Mouse (Mus musculus) spleen, adult 2 months (tissue): Measurements from ENCODE around the gene Bpifb4. TPM values are rescaled to one million over a fixed set of nuclear protein-coding genes. Genes with fewer than 3 reads are reported as not detected.

Experiments
- DNase-seq, 2 experiments: peaks; one replicate each; pipeline versions ENCODE4 v3.0.0 to v3.0.0-alpha.2; 2012 to 2021; ENCODE audit warnings: low spot score in 2 of 2, low read depth in 1 of 2
- H3K27ac ChIP-seq: fragments of 200-500 bp; 2 replicates; pipeline ENCODE4 v1.5.1; 2012; ENCODE audit warnings: low read length, inconsistent platforms; ENCODE audit not compliant: insufficient read depth
- H3K27me3 ChIP-seq: fragments of 200-500 bp; 2 replicates; pipeline ENCODE4 v1.6.1; 2012; ENCODE audit warnings: mild to moderate bottlenecking, moderate library complexity, low read length, inconsistent platforms; ENCODE audit not compliant: control insufficient read depth, insufficient read depth
- H3K36me3 ChIP-seq: fragments of 200-500 bp; 2 replicates; pipeline ENCODE4 v1.6.1; 2012; ENCODE audit warnings: mild to moderate bottlenecking, low read length, inconsistent platforms; ENCODE audit not compliant: control insufficient read depth, insufficient read depth
- H3K4me1 ChIP-seq: fragments of 200-500 bp; 2 replicates; pipeline ENCODE4 v1.6.1; 2011; ENCODE audit warnings: inconsistent platforms; ENCODE audit not compliant: control insufficient read depth, insufficient read depth, insufficient read length
- H3K4me3 ChIP-seq: fragments of 200-500 bp; 2 replicates; pipeline ENCODE4 v1.5.1; 2011; ENCODE audit warnings: mild to moderate bottlenecking, inconsistent platforms; ENCODE audit not compliant: insufficient read depth, insufficient read length; ENCODE audit errors: extremely low read depth
- CTCF ChIP-seq: fragments of 200-500 bp; IDR thresholded peaks from 2 replicates; pipeline ENCODE4 v1.5.1; 2011; ENCODE audit warnings: mild to moderate bottlenecking, inconsistent platforms; ENCODE audit not compliant: insufficient read depth, insufficient read length, insufficient replicate concordance; ENCODE audit errors: extremely low read depth
- POLR2A ChIP-seq: fragments of 200-500 bp; IDR thresholded peaks from 2 replicates; pipeline ENCODE4 v1.6.1; 2011; ENCODE audit warnings: low read depth, low read length, inconsistent platforms
- WGBS: fragments of 180-500 bp; shearing (Covaris S2); methylation state at CpG from one replicate; pipeline ENCODE4 v1.1.7; 2018; 5-methylcytosine and 5-hydroxymethylcytosine counted together
- polyA plus RNA-seq: library from polyadenylated mRNA; depleted of rRNA; stranded (reverse); fragments of >200 nt; gene quantifications from 2 replicates; pipeline ENCODE4 v1.2.3, GENCODE M21; 2012

The Bpifb4 gene
- polyA plus RNA-seq, 1 experiment: not detected

DNA sequence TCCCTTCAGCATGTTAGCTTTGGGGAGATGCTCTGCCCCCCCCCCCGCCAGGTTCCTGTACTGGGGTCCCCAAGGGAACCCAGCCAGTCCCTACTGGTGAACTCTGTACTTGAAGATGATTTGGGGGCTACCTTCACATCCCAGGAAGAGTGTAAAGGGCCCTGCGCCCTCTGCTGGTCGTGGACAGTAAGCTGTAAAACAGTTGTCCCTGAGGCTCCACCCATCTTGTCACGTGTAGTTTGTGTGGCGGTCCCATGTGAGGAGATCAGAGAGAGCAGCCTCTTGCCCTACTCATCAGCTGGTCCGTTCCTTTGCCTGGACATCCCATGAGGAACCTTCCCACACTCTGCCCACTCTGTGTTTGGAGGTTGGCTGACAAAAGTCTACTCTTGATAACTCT is 15.8 kb downstream of the Bpifb4 start:
- H3K4me1 ChIP-seq: no peaks in the 10 kb centered on the region
- no peak overlapping the region for H3K27ac ChIP-seq
- no peak overlapping the region for H3K4me3 ChIP-seq
- peak; percentile 20 to 40 for DNase-seq
- TF ChIP-seq CTCF (peak; percentile 43; the same call in 1 of the 2 replicates), POLR2A (no peak)
- H3K27me3 ChIP-seq: no peaks in the 10 kb centered on the region
- no peaks in the 10 kb centered on the region for H3K36me3 ChIP-seq
- 4% methylated on average over 6 of the region's 6 CpGs for WGBS

DNA sequence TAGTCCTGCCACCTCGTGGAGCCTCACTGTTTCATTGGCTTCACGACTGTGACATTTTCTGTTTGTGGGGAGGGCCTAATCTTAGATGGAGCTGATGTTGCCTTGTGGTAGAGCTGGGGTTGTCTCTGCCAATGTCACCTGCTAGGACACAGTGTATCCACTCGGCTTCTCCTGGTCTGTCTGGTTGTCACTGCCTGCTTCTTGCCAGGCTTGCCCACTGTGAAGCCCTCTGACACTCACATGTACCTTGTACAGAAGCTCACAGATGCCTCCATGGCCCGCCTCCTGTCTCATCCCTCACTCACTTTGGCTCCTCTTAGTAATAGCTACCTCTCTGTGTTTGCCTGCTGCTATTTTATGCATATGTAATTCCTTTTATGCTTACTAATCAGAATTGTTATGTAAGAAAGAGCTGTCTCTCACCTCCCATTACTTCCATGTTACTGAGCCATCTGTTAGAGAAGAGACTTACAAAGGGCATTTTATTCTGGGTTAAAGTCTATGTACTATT is 24.9 kb downstream of the Bpifb4 start:
- WGBS: 67% methylated on average over 4 of the region's 4 CpGs
- H3K4me3 ChIP-seq: no peak overlapping the region
- TF ChIP-seq CTCF (no peak), POLR2A (no peak)
- H3K4me1 ChIP-seq: no peaks in the 10 kb centered on the region
- H3K27ac ChIP-seq: no peak overlapping the region
- DNase-seq: no peak
- H3K27me3 ChIP-seq: no peaks in the 10 kb centered on the region
- H3K36me3 ChIP-seq: no peaks in the 10 kb centered on the region

DNA sequence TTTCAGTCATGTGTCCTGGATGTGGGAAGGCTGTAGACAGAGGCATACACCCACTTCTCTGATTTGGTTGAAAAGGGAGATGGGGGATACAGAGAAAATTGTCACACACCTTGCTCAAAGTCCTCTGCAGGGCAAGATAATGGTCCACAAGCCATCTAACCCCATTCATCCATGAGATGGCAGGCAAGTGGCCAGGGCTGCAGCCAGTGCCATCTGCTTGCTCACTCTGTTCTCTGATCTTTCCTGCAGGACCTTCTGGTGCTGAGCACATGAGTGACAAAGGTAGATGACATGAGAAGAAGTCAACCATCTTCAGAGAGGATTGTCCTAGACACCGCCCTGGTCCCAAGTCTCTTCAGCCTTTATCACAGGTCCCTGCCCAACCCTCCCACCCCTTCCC is 25.3 kb downstream of the Bpifb4 start:
- WGBS: 92% methylated on average over 1 of the region's 1 CpGs
- Histone ChIP-seq H3K27me3 (no peaks in the 10 kb centered on the region), H3K36me3 (no peaks in the 10 kb centered on the region), H3K27ac (no peak overlapping the region), H3K4me1 (no peaks in the 10 kb centered on the region), H3K4me3 (no peak overlapping the region)
- no peak for DNase-seq
- no peak for TF ChIP-seq CTCF
- no peak for TF ChIP-seq POLR2A

DNA sequence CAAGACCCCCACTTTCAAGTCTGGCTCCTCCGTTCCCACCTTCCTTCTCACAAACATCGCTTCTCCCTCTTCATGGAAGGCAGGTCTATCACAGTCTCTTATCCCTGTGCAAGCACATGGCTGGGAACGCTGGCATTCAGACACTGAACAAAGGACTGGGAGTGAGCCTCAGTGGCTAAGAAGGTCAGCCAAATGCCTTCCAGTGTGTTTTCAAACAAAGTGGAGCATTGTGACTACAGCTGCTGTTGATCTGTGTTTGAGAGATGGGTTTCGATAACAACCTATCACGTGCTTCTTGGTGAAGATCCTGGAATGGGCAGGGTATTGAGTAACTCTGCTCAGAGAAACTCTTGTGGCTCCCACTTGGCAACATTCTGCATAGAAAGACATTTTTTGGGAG is 32.2 kb downstream of the Bpifb4 start:
- Histone ChIP-seq H3K4me3 (no peak overlapping the region), H3K27me3 (no peaks in the 10 kb centered on the region), H3K27ac (no peak overlapping the region), H3K4me1 (no peaks in the 10 kb centered on the region), H3K36me3 (no peaks in the 10 kb centered on the region)
- no peak for TF ChIP-seq POLR2A
- 84% methylated on average over 5 of the region's 5 CpGs for WGBS
- DNase-seq: no peak

DNA sequence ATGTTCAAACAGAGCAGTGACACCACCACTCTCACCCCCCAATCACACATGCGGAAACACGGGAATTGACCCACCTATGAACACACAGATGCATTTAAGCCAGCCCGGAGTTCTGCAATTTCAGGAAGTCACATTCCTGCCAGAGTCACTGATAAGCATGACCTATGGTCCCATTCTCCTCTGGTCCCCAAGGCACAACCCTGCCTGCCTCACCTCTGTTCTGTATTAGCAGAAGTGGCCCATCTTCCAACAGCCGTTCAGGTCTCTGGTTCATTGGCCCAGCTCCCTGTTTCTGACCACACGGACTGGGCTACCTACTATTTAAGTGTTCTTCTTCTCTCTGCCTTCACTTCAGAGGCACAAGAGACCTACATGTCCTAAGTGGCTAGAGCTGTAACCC is 36.6 kb downstream of the Bpifb4 start, which contains the start of gene Bpifa6:
TSS of gene Bpifa6 (plus strand) at position 364 of the 400 bp plus-strand sequence.
- Histone ChIP-seq H3K4me1 (no peaks in the 10 kb centered on the region), H3K27ac (no peak within 1 kb of the TSS), H3K36me3 (no peaks in the 10 kb centered on the region), H3K4me3 (no peak within 1 kb of the TSS), H3K27me3 (no peaks in the 10 kb centered on the region)
- TF ChIP-seq POLR2A: no peak
- TF ChIP-seq CTCF: no peak
- no peak for DNase-seq
- WGBS: 62% methylated on average over 5 of the region's 5 CpGs

DNA sequence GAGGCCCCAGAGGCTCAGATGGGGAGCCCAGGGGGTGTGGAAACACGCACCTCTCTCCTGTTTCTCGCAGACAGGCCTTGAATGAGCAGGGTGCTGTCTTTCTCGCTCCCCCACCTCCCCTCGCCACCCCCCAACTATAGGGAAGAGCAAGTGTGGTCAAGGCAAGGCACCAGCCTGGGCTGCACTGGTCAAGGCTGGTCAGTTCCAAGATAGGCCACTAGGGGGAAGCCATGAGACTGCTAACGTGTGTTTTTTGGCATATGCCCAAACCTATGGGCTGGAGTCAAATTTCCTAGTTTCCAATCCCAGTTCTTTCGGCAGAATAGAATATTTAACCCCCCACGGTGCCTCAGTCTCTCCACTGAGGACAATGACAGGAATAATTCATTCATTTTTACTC is 57.8 kb downstream of the Bpifb4 start:
- Histone ChIP-seq H3K4me3 (no peak overlapping the region), H3K36me3 (no peaks in the 10 kb centered on the region), H3K27ac (no peak overlapping the region), H3K4me1 (no peaks in the 10 kb centered on the region), H3K27me3 (no peaks in the 10 kb centered on the region)
- TF ChIP-seq POLR2A: no peak
- TF ChIP-seq CTCF: peak; percentile 79; the same call in 1 of the 2 replicates
- DNase-seq: peak in 1 of 2 experiments; percentile 58
- 3% methylated on average over 7 of the region's 7 CpGs for WGBS

DNA sequence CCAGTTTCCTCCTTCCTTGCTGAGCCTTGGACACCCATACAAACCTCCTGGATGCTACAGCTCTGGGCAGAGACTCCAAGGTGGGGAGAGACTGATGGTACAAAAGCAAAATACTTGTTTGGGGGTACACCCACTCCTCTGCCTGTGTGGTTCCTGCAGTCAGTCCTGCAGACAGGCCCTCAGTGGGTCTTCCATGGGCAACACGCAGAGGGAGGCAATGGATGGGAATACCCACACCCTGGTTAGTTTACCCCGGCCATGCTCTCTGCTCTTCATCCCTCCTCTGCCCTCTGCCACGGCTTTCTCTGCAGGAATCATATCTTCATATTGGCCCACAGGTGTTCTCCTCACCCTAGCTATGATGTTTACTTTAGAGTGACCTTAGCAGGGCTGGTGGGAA is 62.5 kb downstream of the Bpifb4 start:
- Histone ChIP-seq H3K27ac (no peak overlapping the region), H3K36me3 (no peaks in the 10 kb centered on the region), H3K27me3 (no peaks in the 10 kb centered on the region), H3K4me3 (no peak overlapping the region), H3K4me1 (no peaks in the 10 kb centered on the region)
- DNase-seq: no peak
- WGBS: 77% methylated on average over 3 of the region's 3 CpGs
- no peak for TF ChIP-seq POLR2A
- TF ChIP-seq CTCF: no peak
